ENCODE assay signal across 19 mouse cellular contexts in the genomic region with DNA sequence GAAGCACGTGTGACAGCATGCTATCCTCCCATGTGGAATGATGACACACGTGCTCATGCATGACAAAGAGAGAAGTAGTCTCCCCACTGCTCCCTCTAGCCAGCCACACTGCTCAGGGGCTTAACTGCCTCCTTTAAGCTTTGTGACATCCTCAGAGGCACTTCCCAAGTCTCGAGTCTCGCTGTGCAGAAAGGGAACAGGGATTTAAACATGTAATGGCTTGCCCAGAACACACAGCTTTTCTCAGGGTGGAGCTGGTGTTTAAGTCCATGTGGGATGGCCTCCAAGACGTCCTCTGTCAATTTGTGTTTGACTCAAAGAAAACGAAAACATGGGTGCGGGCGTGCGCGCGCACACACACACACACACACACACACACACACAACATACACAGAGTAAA.
DNase-seq lines count a peak whose midpoint lies in the region; ATAC-seq lines count a peak whose summit lies in the region.
"Had no signal": no experiment of that assay in that cellular context is flagged by ENCODE, and none has a peak within 500 bp of the region (broad histone marks: within the 10 kb centered on the region; RNA-seq: fewer than 3 reads in every experiment).

No protein-coding gene starts in this region.

- no peak for ATAC-seq in midbrain, embryonic 15.5 days (replicated peaks)
- ATAC-seq in embryonic facial prominence, embryonic 15.5 days (ENCODE audit: insufficient number of reproducible peaks, low FRiP score, low TSS enrichment, low read depth), result no peak; the same call in 1 of the 2 replicates
- no peak for ATAC-seq in limb, embryonic 15.5 days (ENCODE audit: insufficient number of reproducible peaks, low FRiP score, low TSS enrichment, low read depth)
- peak; percentile 39; the same call in 1 of the 2 replicates for ATAC-seq in stomach, embryonic 16.5 days (ENCODE audit: insufficient read depth, low FRiP score)
- no peak for ATAC-seq in erythroblast, adult 5-6 weeks (replicated peaks; ENCODE audit: low FRiP score, poor library complexity, severe bottlenecking)
- ATAC-seq: forebrain, embryonic 14.5 days had no signal

- no peaks in the 10 kb centered on the region for H3K27me3 ChIP-seq in midbrain, embryonic 10.5 days (ENCODE audit: low read depth, poor library complexity, severe bottlenecking)
- no peaks in the 10 kb centered on the region for H3K27me3 ChIP-seq in midbrain, embryonic 15.5 days (replicated peaks)
- no peaks in the 10 kb centered on the region for H3K27me3 ChIP-seq in embryonic facial prominence, embryonic 15.5 days
- H3K27me3 ChIP-seq in limb, embryonic 15.5 days, result no peaks in the 10 kb centered on the region
- H3K27me3 ChIP-seq in stomach, embryonic 16.5 days (ENCODE audit: control insufficient read depth, insufficient read depth, low read length), result no peaks in the 10 kb centered on the region
- H3K27me3 ChIP-seq: heart, embryonic 15.5 days; hindbrain, embryonic 13.5 days had no signal

- DNase-seq in midbrain, embryonic 10.5 days (ENCODE audit: low spot score), result no peak
- DNase-seq in thymus, postnatal 10 days (ENCODE audit: low spot score in 2 of 2), result no peak
- DNase-seq in adrenal gland, adult 2 months, result no peak
- DNase-seq: adrenal gland, postnatal 10 days; cerebellum, adult 11-12 months; cerebellum, adult 9-10 months; cerebellum, postnatal 36 days; gastrocnemius, postnatal 36 days; heart, adult 2 months; heart, postnatal 14 days had no signal

- 87% methylated on average over 11 of the region's 11 CpGs for WGBS in midbrain, embryonic 10.5 days
- WGBS in midbrain, embryonic 15.5 days, result 73% methylated on average over 11 of the region's 11 CpGs
- WGBS in embryonic facial prominence, embryonic 15.5 days, result 63% methylated on average over 11 of the region's 11 CpGs
- 80% methylated on average over 11 of the region's 11 CpGs for WGBS in limb, embryonic 15.5 days
- 74% methylated on average over 11 of the region's 11 CpGs for whole genome bisulfite sequencing in stomach, embryonic 16.5 days

- peaks cover 20% of the 10 kb centered on the region for H3K4me1 ChIP-seq in midbrain, embryonic 10.5 days
- H3K4me1 ChIP-seq in midbrain, embryonic 15.5 days, result no peaks in the 10 kb centered on the region
- peaks cover 40% of the 10 kb centered on the region for H3K4me1 ChIP-seq in embryonic facial prominence, embryonic 15.5 days
- peaks cover 36% of the 10 kb centered on the region for H3K4me1 ChIP-seq in limb, embryonic 15.5 days
- peaks cover 18% of the 10 kb centered on the region for H3K4me1 ChIP-seq in stomach, embryonic 16.5 days (ENCODE audit: control insufficient read depth, insufficient read depth, low read length)
- H3K4me1 ChIP-seq: hindbrain, embryonic 13.5 days had no signal

- H3K9me3 ChIP-seq in midbrain, embryonic 10.5 days (replicated peaks), result no peaks in the 10 kb centered on the region
- no peaks in the 10 kb centered on the region for H3K9me3 ChIP-seq in midbrain, embryonic 15.5 days
- no peaks in the 10 kb centered on the region for H3K9me3 ChIP-seq in embryonic facial prominence, embryonic 15.5 days (replicated peaks)
- H3K9me3 ChIP-seq in limb, embryonic 15.5 days, result no peaks in the 10 kb centered on the region
- H3K9me3 ChIP-seq in stomach, embryonic 16.5 days (replicated peaks; ENCODE audit: control insufficient read depth, low read length), result no peaks in the 10 kb centered on the region
- H3K9me3 ChIP-seq: heart, embryonic 15.5 days; hindbrain, embryonic 13.5 days had no signal

- no peak overlapping the region for H3K9ac ChIP-seq in midbrain, embryonic 15.5 days
- no peak overlapping the region for H3K9ac ChIP-seq in embryonic facial prominence, embryonic 15.5 days
- no peak overlapping the region for H3K9ac ChIP-seq in limb, embryonic 15.5 days
- no peak overlapping the region for H3K9ac ChIP-seq in stomach, embryonic 16.5 days (ENCODE audit: low read length)
- H3K9ac ChIP-seq: heart, embryonic 15.5 days; hindbrain, embryonic 13.5 days had no signal

- 0 out of 2 replicates have a peak overlapping the region, but pooled peaks have one; percentile 14 for H3K27ac ChIP-seq in midbrain, embryonic 10.5 days (replicated peaks)
- no peak overlapping the region for H3K27ac ChIP-seq in midbrain, embryonic 15.5 days
- H3K27ac ChIP-seq in embryonic facial prominence, embryonic 15.5 days (replicated peaks), result peak overlapping the region; percentile 73
- peak overlapping the region; percentile 65; the same call in 1 of the 2 replicates for H3K27ac ChIP-seq in limb, embryonic 15.5 days
- peak overlapping the region; percentile 74 for H3K27ac ChIP-seq in stomach, embryonic 16.5 days (ENCODE audit: low read length)
- H3K27ac ChIP-seq: heart, adult 2 months; heart, embryonic 15.5 days; hindbrain, embryonic 13.5 days had no signal

- no peak overlapping the region for H3K4me3 ChIP-seq in midbrain, embryonic 10.5 days
- no peak overlapping the region for H3K4me3 ChIP-seq in midbrain, embryonic 15.5 days
- no peak overlapping the region for H3K4me3 ChIP-seq in embryonic facial prominence, embryonic 15.5 days (replicated peaks)
- H3K4me3 ChIP-seq in limb, embryonic 15.5 days, result no peak overlapping the region
- no peak overlapping the region for H3K4me3 ChIP-seq in stomach, embryonic 16.5 days (replicated peaks; ENCODE audit: low read length)
- H3K4me3 ChIP-seq: heart, adult 2 months; heart, embryonic 15.5 days; hindbrain, embryonic 13.5 days had no signal

- H3K36me3 ChIP-seq in midbrain, embryonic 10.5 days, result no peaks in the 10 kb centered on the region
- H3K36me3 ChIP-seq in midbrain, embryonic 15.5 days (replicated peaks), result no peaks in the 10 kb centered on the region
- H3K36me3 ChIP-seq in embryonic facial prominence, embryonic 15.5 days, result no peaks in the 10 kb centered on the region; the same call in 1 of the 2 replicates
- H3K36me3 ChIP-seq in limb, embryonic 15.5 days, result no peaks in the 10 kb centered on the region
- no peaks in the 10 kb centered on the region for H3K36me3 ChIP-seq in stomach, embryonic 16.5 days (ENCODE audit: control insufficient read depth, insufficient read depth, low read length)
- H3K36me3 ChIP-seq: heart, embryonic 15.5 days; hindbrain, embryonic 13.5 days had no signal

- H3K4me2 ChIP-seq in midbrain, embryonic 15.5 days, result no peak overlapping the region
- H3K4me2 ChIP-seq in embryonic facial prominence, embryonic 15.5 days (replicated peaks), result no peak overlapping the region
- no peak overlapping the region for H3K4me2 ChIP-seq in limb, embryonic 15.5 days
- no peak overlapping the region for H3K4me2 ChIP-seq in stomach, embryonic 16.5 days (ENCODE audit: low read depth, low read length)
- H3K4me2 ChIP-seq: heart, embryonic 11.5 days; heart, embryonic 15.5 days; hindbrain, embryonic 13.5 days had no signal
